Mouse (Mus musculus) lung, postnatal 0 days (tissue): ENCODE measurements around the gene Zfand3.

ENCODE experiments used
- CTCF ChIP-seq: IDR thresholded peaks from 2 replicates; pipeline ENCODE4 v1.5.1; 2016; ENCODE audit warnings: antibody characterized with exemption, mild to moderate bottlenecking
- EP300 ChIP-seq: IDR thresholded peaks from 2 replicates; pipeline ENCODE4 v1.6.1; 2016; ENCODE audit warnings: antibody characterized with exemption, mild to moderate bottlenecking, control low read depth

DNA sequence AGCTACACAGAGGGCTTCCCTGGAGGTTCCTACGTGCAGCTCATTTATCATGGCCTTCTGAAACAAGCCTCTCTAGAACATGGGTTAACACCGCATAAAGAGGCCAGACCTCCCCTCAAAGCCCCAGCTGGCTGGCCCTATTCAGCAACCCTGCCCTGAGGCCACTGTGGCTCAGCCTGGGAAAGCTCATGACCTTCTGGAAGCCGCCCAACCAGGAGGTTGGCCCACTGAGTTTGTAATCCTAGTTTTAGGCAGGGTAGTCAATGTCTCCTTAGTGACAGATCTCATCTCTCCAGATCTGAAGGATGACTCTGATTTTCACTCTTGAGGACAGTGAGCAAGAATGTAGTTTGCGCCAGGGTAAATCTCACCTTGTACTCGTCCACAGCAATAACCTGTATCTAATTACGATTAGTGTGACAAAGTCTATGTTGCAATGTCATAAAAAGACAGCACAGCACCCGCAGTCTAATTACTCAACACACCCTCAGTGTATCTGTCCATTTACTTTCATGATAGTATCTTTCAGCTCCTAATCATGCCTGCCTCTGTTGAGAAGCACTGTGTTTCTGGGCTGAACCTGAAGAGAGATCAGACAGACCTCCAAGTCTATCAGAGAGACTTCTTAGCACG, 251.5 kb downstream of the Zfand3 start:
- TF ChIP-seq CTCF: no peak
- TF ChIP-seq EP300: no peak
